Comparison of ENCODE assay signal across 8 mouse cellular contexts in genomic region chr13:43786171-43786795, GRCm38 (mm10). TPM values are rescaled to one million over a fixed set of nuclear protein-coding genes. Genes with fewer than 3 reads are reported as not detected.
DNase-seq lines count a peak whose midpoint lies in the region; ATAC-seq and TF ChIP-seq lines count a peak whose summit lies in the region.

No protein-coding gene starts in this region.

- peaks cover 22% of the 10 kb centered on the region for H3K27me3 ChIP-seq in thymus, adult 2 months (ENCODE audit: control insufficient read depth, insufficient read depth, low read length)
- no peaks in the 10 kb centered on the region for H3K27me3 ChIP-seq in lung, embryonic 16.5 days (ENCODE audit: control insufficient read depth, insufficient read depth, low read depth, low read length)
- no peaks in the 10 kb centered on the region; the same call in 1 of the 2 replicates for H3K27me3 ChIP-seq in stomach, postnatal 0 days (ENCODE audit: control insufficient read depth, insufficient read depth, low read length)
- H3K27me3 ChIP-seq in heart, embryonic 12.5 days (replicated peaks): peaks cover 27% of the 10 kb centered on the region

- H3K4me1 ChIP-seq in thymus, adult 2 months (replicated peaks; ENCODE audit: control insufficient read depth, insufficient read depth, low read length): peaks cover 18% of the 10 kb centered on the region
- peaks cover 25% of the 10 kb centered on the region for H3K4me1 ChIP-seq in lung, embryonic 16.5 days (replicated peaks; ENCODE audit: control insufficient read depth, insufficient read depth, low read length)
- no peaks in the 10 kb centered on the region for H3K4me1 ChIP-seq in stomach, postnatal 0 days (replicated peaks; ENCODE audit: control insufficient read depth, insufficient read depth)
- H3K4me1 ChIP-seq in heart, embryonic 12.5 days (replicated peaks): peaks cover 4% of the 10 kb centered on the region

- WGBS in thymus, adult 2 months: 19% methylated on average over 12 of the region's 12 CpGs
- 24% methylated on average over 12 of the region's 12 CpGs for WGBS in lung, embryonic 16.5 days
- 25% methylated on average over 12 of the region's 12 CpGs for WGBS in stomach, postnatal 0 days
- WGBS in heart, embryonic 12.5 days: 49% methylated on average over 12 of the region's 12 CpGs

- H3K4me2 ChIP-seq in lung, embryonic 16.5 days (ENCODE audit: low read depth, low read length): peak overlapping the region; percentile 97
- 0 out of 2 replicates have a peak overlapping the region, but pooled peaks have one; percentile 91 for H3K4me2 ChIP-seq in stomach, postnatal 0 days (replicated peaks; ENCODE audit: low read depth)
- no peak overlapping the region for H3K4me2 ChIP-seq in heart, embryonic 12.5 days

- TF ChIP-seq POLR2A in thymus, adult 2 months (IDR thresholded peaks at IDR 0.05; ENCODE audit: control insufficient read depth, extremely low read depth, insufficient read depth, low read length, poor library complexity): no peak

- 0 out of 2 replicates have a peak overlapping the region, but pooled peaks have one; percentile 32 for H3K4me3 ChIP-seq in thymus, adult 2 months (ENCODE audit: control insufficient read depth, insufficient read depth, low read length)
- 0 out of 2 replicates have a peak overlapping the region, but pooled peaks have one; percentile 63 for H3K4me3 ChIP-seq in lung, embryonic 16.5 days (ENCODE audit: low read length)
- H3K4me3 ChIP-seq in stomach, postnatal 0 days (ENCODE audit: low read depth, low read length): no peak overlapping the region
- no peak overlapping the region for H3K4me3 ChIP-seq in heart, embryonic 12.5 days

- DNase-seq in thymus, adult 2 months: no peak
- DNase-seq in thymus, postnatal 14 days: no peak
- DNase-seq in induced T-regulatory cell, adult 2 months (ENCODE audit: low read depth): peak; percentile 70
- peak; percentile 38 for DNase-seq in stomach, postnatal 0 days (ENCODE audit: low spot score)
- DNase-seq in adrenal gland, adult 18-20 months (ENCODE audit: low spot score in 2 of 2): no peak

- ATAC-seq in lung, embryonic 16.5 days (ENCODE audit: low read depth): 0 out of 2 replicates have a peak, but pooled peaks have one; percentile 18
- ATAC-seq in stomach, postnatal 0 days (ENCODE audit: low FRiP score, low TSS enrichment): no peak
- ATAC-seq in activated CD4-positive, CD25-positive, alpha-beta regulatory T cell, adult 4 months: no peak
- ATAC-seq in heart, embryonic 12.5 days (ENCODE audit: insufficient number of reproducible peaks, low FRiP score): no peak

- TF ChIP-seq EP300 in stomach, postnatal 0 days (optimal IDR thresholded peaks at IDR 0.05): no peak

- no peak overlapping the region for H3K9ac ChIP-seq in lung, embryonic 16.5 days (ENCODE audit: low read length)
- H3K9ac ChIP-seq in stomach, postnatal 0 days (ENCODE audit: low read length): no peak overlapping the region
- no peak overlapping the region for H3K9ac ChIP-seq in heart, embryonic 12.5 days

- H3K36me3 ChIP-seq in thymus, adult 2 months (ENCODE audit: control insufficient read depth, insufficient read depth, low read length): no peaks in the 10 kb centered on the region
- no peaks in the 10 kb centered on the region for H3K36me3 ChIP-seq in lung, embryonic 16.5 days (ENCODE audit: control insufficient read depth, insufficient read depth, low read length)
- no peaks in the 10 kb centered on the region for H3K36me3 ChIP-seq in stomach, postnatal 0 days (ENCODE audit: control insufficient read depth, insufficient read depth, low read length)
- H3K36me3 ChIP-seq in heart, embryonic 12.5 days: no peaks in the 10 kb centered on the region

- peak overlapping the region; percentile 29; the same call in 1 of the 2 replicates for H3K27ac ChIP-seq in thymus, adult 2 months (ENCODE audit: control insufficient read depth, insufficient read depth, low read length)
- H3K27ac ChIP-seq in lung, embryonic 16.5 days (ENCODE audit: low read length): 0 out of 2 replicates have a peak overlapping the region, but pooled peaks have one; percentile 26
- H3K27ac ChIP-seq in stomach, postnatal 0 days (replicated peaks): no peak overlapping the region
- no peak overlapping the region for H3K27ac ChIP-seq in heart, embryonic 12.5 days (ENCODE audit: poor library complexity, severe bottlenecking)

- no peak for TF ChIP-seq CTCF in thymus, adult 2 months (IDR thresholded peaks at IDR 0.05; ENCODE audit: borderline replicate concordance, control insufficient read depth, extremely low read depth, insufficient read depth, low read length, poor library complexity)
- no peak for TF ChIP-seq CTCF in stomach, postnatal 0 days (IDR thresholded peaks at IDR 0.05; ENCODE audit: low read depth)

- H3K9me3 ChIP-seq in lung, embryonic 16.5 days (ENCODE audit: control insufficient read depth, low read length): no peaks in the 10 kb centered on the region
- H3K9me3 ChIP-seq in stomach, postnatal 0 days (ENCODE audit: control insufficient read depth, low read length): no peaks in the 10 kb centered on the region
- H3K9me3 ChIP-seq in heart, embryonic 12.5 days (replicated peaks): no peaks in the 10 kb centered on the region

RNA-seq across cellular contexts. Expression of gene Cd83, which starts 1.7 kb away (rescaled TPM):
- polyA plus RNA-seq in thymus, adult 2 months (2012; rRNA removed): 53.0 and 66.8 TPM in 2 replicates
- 12.3 and 14.1 TPM in 2 replicates for polyA plus RNA-seq in lung, embryonic 16.5 days (2015; fragmentation: Nextera tagmentation; extraction: Ambion mirVana)
- 2.1 and 2.9 TPM in 2 replicates for polyA plus RNA-seq in stomach, postnatal 0 days (2015; fragmentation: Nextera tagmentation; extraction: Ambion mirVana)
- total RNA-seq in adrenal gland, adult 18-20 months (2021): 1 to 10 TPM; 2.3 to 5.2 TPM
- polyA plus RNA-seq in activated CD4-positive, CD25-positive, alpha-beta regulatory T cell, adult 4 months (2017; shearing (Covaris generic)): 100 to 1,000 TPM; 170 to 252 TPM
- 1.4 and 1.5 TPM in 2 replicates for polyA plus RNA-seq in heart, embryonic 12.5 days (2016; fragmentation: Nextera tagmentation; extraction: Ambion mirVana)

Comparison
In these comparisons a context has a peak if more than half of its experiments do, and no peak if none do; other contexts are left out.
1. DNase-seq: peak in induced T-regulatory cell, adult 2 months (single experiment) and stomach, postnatal 0 days (single experiment); none in thymus, adult 2 months (single experiment), thymus, postnatal 14 days (single experiment) and adrenal gland, adult 18-20 months (0 of 2).
2. H3K27ac ChIP-seq: peak in thymus, adult 2 months (single experiment) and lung, embryonic 16.5 days (single experiment); none in stomach, postnatal 0 days (single experiment) and heart, embryonic 12.5 days (single experiment).
3. H3K4me3 ChIP-seq: peak in thymus, adult 2 months (single experiment) and lung, embryonic 16.5 days (single experiment); none in stomach, postnatal 0 days (single experiment) and heart, embryonic 12.5 days (single experiment).